Mouse (Mus musculus): ENCODE data around the gene Tox4. TPM values are rescaled to one million over a fixed set of nuclear protein-coding genes. Genes with fewer than 3 reads are reported as not detected.

The Tox4 gene
- polyA plus RNA-seq, 1 experiment from 2014 or later = 36.8 TPM

Other genes starting within 250 kb of the Tox4 start
- not detected in 2 replicates for gene Olfr221, start 236.7 kb upstream of the Tox4 start, polyA plus RNA-seq (2015; fragmentation: Nextera tagmentation; extraction: Ambion mirVana)
- 447 and 515 TPM in 2 replicates for gene Hnrnpc, start 175.1 kb upstream of the Tox4 start, polyA plus RNA-seq (2015; fragmentation: Nextera tagmentation; extraction: Ambion mirVana)
- gene Rpgrip1, start 168.4 kb upstream of the Tox4 start, polyA plus RNA-seq (2015; fragmentation: Nextera tagmentation; extraction: Ambion mirVana) = 42.9 and 48.5 TPM in 2 replicates
- 33.2 and 41.1 TPM in 2 replicates for gene Supt16, start 81.7 kb upstream of the Tox4 start, polyA plus RNA-seq (2015; fragmentation: Nextera tagmentation; extraction: Ambion mirVana)
- gene Chd8, start 21.4 kb upstream of the Tox4 start, polyA plus RNA-seq (2015; fragmentation: Nextera tagmentation; extraction: Ambion mirVana) = 18.4 and 22.7 TPM in 2 replicates
- 13.2 and 13.8 TPM in 2 replicates for gene Rab2b, start 399 bp downstream of the Tox4 start, polyA plus RNA-seq (2015; fragmentation: Nextera tagmentation; extraction: Ambion mirVana)
- 37.5 and 38.7 TPM in 2 replicates for gene Mettl3, start 26.0 kb downstream of the Tox4 start, polyA plus RNA-seq (2015; fragmentation: Nextera tagmentation; extraction: Ambion mirVana)
- gene Sall2, start 49.6 kb downstream of the Tox4 start, polyA plus RNA-seq (2015; fragmentation: Nextera tagmentation; extraction: Ambion mirVana) = 7.3 and 7.6 TPM in 2 replicates
- gene Olfr1513, start 77.3 kb downstream of the Tox4 start, polyA plus RNA-seq (2015; fragmentation: Nextera tagmentation; extraction: Ambion mirVana) = not detected in 2 replicates
- not detected in 2 replicates for gene Olfr1512, start 100.0 kb downstream of the Tox4 start, polyA plus RNA-seq (2015; fragmentation: Nextera tagmentation; extraction: Ambion mirVana)
- not detected in 2 replicates for gene Olfr1511, start 118.2 kb downstream of the Tox4 start, polyA plus RNA-seq (2015; fragmentation: Nextera tagmentation; extraction: Ambion mirVana)
- not detected in 2 replicates for gene Olfr1510, start 135.2 kb downstream of the Tox4 start, polyA plus RNA-seq (2015; fragmentation: Nextera tagmentation; extraction: Ambion mirVana)
- gene Olfr1509, start 163.8 kb downstream of the Tox4 start, polyA plus RNA-seq (2015; fragmentation: Nextera tagmentation; extraction: Ambion mirVana) = not detected in 2 replicates
- not detected in 2 replicates for gene Olfr1508, start 188.3 kb downstream of the Tox4 start, polyA plus RNA-seq (2015; fragmentation: Nextera tagmentation; extraction: Ambion mirVana)
- gene Olfr1507, start 216.6 kb downstream of the Tox4 start, polyA plus RNA-seq (2015; fragmentation: Nextera tagmentation; extraction: Ambion mirVana) = not detected in 2 replicates